Mouse (Mus musculus) neural tube, embryonic 13.5 days (tissue): ENCODE measurements around the gene Neurl1a. TPM values are rescaled to one million over a fixed set of nuclear protein-coding genes. Genes with fewer than 3 reads are reported as not detected.
A peak's percentile ranks its signal among the peaks of the same experiment; 100 is the strongest.
"Not testable (repeated sequence)": the region's sequence is repeated elsewhere in the genome, so short reads cannot be mapped to it uniquely, and the experiment has no call there.

Experiments
- ATAC-seq: fragments of 200-750 bp; cut with Nextera tagmentation; 2 replicates; pipeline ENCODE4 v1.8.0; 2017; ENCODE audit warnings: low read depth, mild to moderate bottlenecking, moderate TSS enrichment, moderate library complexity
- H3K27ac ChIP-seq: fragments of 300-500 bp; sonication (generic); replicated peaks from 2 replicates; pipeline ENCODE4 v1.5.1; 2015; ENCODE audit warnings: moderate library complexity, mild to moderate bottlenecking, inconsistent platforms
- H3K27me3 ChIP-seq: fragments of 300-500 bp; sonication (generic); 2 replicates; pipeline ENCODE4 v1.6.1; 2015; ENCODE audit warnings: mild to moderate bottlenecking, inconsistent platforms
- H3K36me3 ChIP-seq: fragments of 300-500 bp; sonication (generic); 2 replicates; pipeline ENCODE4 v1.6.1; 2015; ENCODE audit warnings: mild to moderate bottlenecking, inconsistent platforms
- H3K4me1 ChIP-seq: fragments of 300-500 bp; sonication (generic); replicated peaks from 2 replicates; pipeline ENCODE4 v1.6.1; 2015; ENCODE audit warnings: inconsistent platforms
- H3K4me2 ChIP-seq: fragments of 300-500 bp; sonication (generic); 2 replicates; pipeline ENCODE4 v1.6.1; 2015; ENCODE audit warnings: inconsistent platforms, mild to moderate bottlenecking, moderate library complexity
- H3K4me3 ChIP-seq: fragments of 300-500 bp; sonication (generic); 2 replicates; pipeline ENCODE4 v1.5.1; 2015; ENCODE audit warnings: mild to moderate bottlenecking, inconsistent platforms
- H3K9ac ChIP-seq: fragments of 300-500 bp; sonication (generic); 2 replicates; pipeline ENCODE4 v1.6.1; 2015; ENCODE audit warnings: moderate library complexity, mild to moderate bottlenecking, inconsistent platforms
- H3K9me3 ChIP-seq: fragments of 300-500 bp; sonication (generic); 2 replicates; pipeline ENCODE4 v1.6.1; 2016; ENCODE audit warnings: inconsistent platforms
- WGBS: fragments of 180-500 bp; shearing (Covaris S2); methylation state at CpG from one replicate; pipeline ENCODE4 v1.1.7; 2015; 5-methylcytosine and 5-hydroxymethylcytosine counted together
- polyA plus RNA-seq: library from polyadenylated mRNA; unstranded; fragments of >200 nt; fragmentation: Nextera tagmentation; extraction: Ambion mirVana; gene quantifications from 2 replicates; pipeline ENCODE4 v1.2.1, GENCODE M21; 2015

Gene Neurl1a
- polyA plus RNA-seq = 6.1 and 7.6 TPM in 2 replicates

GRCm38 (mm10) chr19:47178431-47179271 lies at the start of gene Neurl1a:
TSS of gene Neurl1a (plus strand) at chr19:47178820.
- Histone ChIP-seq H3K36me3 (no peaks in the 10 kb centered on the region), H3K27me3 (peaks cover 43% of the 10 kb centered on the region), H3K27ac (peak within 1 kb of the TSS; percentile 52), H3K9ac (peak within 1 kb of the TSS; percentile 79), H3K4me1 (peaks cover 21% of the 10 kb centered on the region), H3K4me3 (peak within 1 kb of the TSS; percentile 73), H3K9me3 (peaks cover 6% of the 10 kb centered on the region), H3K4me2 (peak within 1 kb of the TSS; percentile 97)
- peak; percentile 66 for ATAC-seq
- WGBS = under 1% methylated on average over 67 of the region's 98 CpGs

GRCm38 (mm10) chr19:47128835-47129234 lies 49.8 kb upstream of the Neurl1a start:
- peaks cover 96% of the 10 kb centered on the region for H3K36me3 ChIP-seq
- H3K9me3 ChIP-seq = no peaks in the 10 kb centered on the region

GRCm38 (mm10) chr19:47130551-47131125 lies 48.0 kb upstream of the Neurl1a start:
- WGBS = 95% methylated on average over 15 of the region's 15 CpGs
- no peaks in the 10 kb centered on the region for H3K9me3 ChIP-seq
- peaks cover 78% of the 10 kb centered on the region for H3K36me3 ChIP-seq
- no peaks in the 10 kb centered on the region for H3K4me1 ChIP-seq
- H3K4me3 ChIP-seq = no peak overlapping the region
- no peak overlapping the region for H3K4me2 ChIP-seq
- H3K27me3 ChIP-seq = no peaks in the 10 kb centered on the region
- no peak overlapping the region for H3K9ac ChIP-seq
- no peak overlapping the region for H3K27ac ChIP-seq
- no peak for ATAC-seq

More at GRCm38 (mm10) chr19:47128835-47129234, 49.8 kb upstream of the Neurl1a start:
- Histone ChIP-seq H3K4me3 (no peak overlapping the region), H3K4me1 (no peaks in the 10 kb centered on the region), H3K4me2 (no peak overlapping the region), H3K27ac (no peak overlapping the region), H3K9ac (no peak overlapping the region), H3K27me3 (no peaks in the 10 kb centered on the region)
- WGBS = 91% methylated on average over 11 of the region's 11 CpGs
- ATAC-seq = no peak

GRCm38 (mm10) chr19:47133161-47133560 lies 45.5 kb upstream of the Neurl1a start:
- 94% methylated on average over 7 of the region's 7 CpGs for WGBS
- Histone ChIP-seq H3K27ac (no peak overlapping the region), H3K4me1 (peaks cover 16% of the 10 kb centered on the region), H3K36me3 (peaks cover 53% of the 10 kb centered on the region), H3K27me3 (no peaks in the 10 kb centered on the region), H3K9me3 (no peaks in the 10 kb centered on the region), H3K4me3 (no peak overlapping the region), H3K4me2 (no peak overlapping the region), H3K9ac (no peak overlapping the region)
- no peak for ATAC-seq

GRCm38 (mm10) chr19:47135568-47135967 lies 43.1 kb upstream of the Neurl1a start:
- 90% methylated on average over 17 of the region's 17 CpGs for WGBS
- Histone ChIP-seq H3K4me1 (peaks cover 21% of the 10 kb centered on the region), H3K36me3 (peaks cover 29% of the 10 kb centered on the region), H3K9me3 (no peaks in the 10 kb centered on the region), H3K9ac (no peak overlapping the region), H3K4me2 (no peak overlapping the region), H3K4me3 (no peak overlapping the region), H3K27ac (no peak overlapping the region), H3K27me3 (peaks cover 11% of the 10 kb centered on the region)
- ATAC-seq = no peak

- 82% methylated on average over 5 of the region's 5 CpGs for WGBS
Measured at GRCm38 (mm10) chr19:47136170-47136569, 42.5 kb upstream of the Neurl1a start.

GRCm38 (mm10) chr19:47137051-47137581 lies 41.5 kb upstream of the Neurl1a start:
- peak overlapping the region; percentile 49 for H3K4me2 ChIP-seq
- peak overlapping the region; percentile 30 for H3K4me3 ChIP-seq
- H3K27me3 ChIP-seq = peaks cover 11% of the 10 kb centered on the region
- no peaks in the 10 kb centered on the region for H3K9me3 ChIP-seq
- H3K4me1 ChIP-seq = peaks cover 21% of the 10 kb centered on the region
- ATAC-seq = no peak
- H3K9ac ChIP-seq = peak overlapping the region; percentile 62
- WGBS = 52% methylated on average over 6 of the region's 6 CpGs
- H3K27ac ChIP-seq = no peak overlapping the region
- H3K36me3 ChIP-seq = peaks cover 13% of the 10 kb centered on the region; the same call in 1 of the 2 replicates

More at GRCm38 (mm10) chr19:47136170-47136569, 42.5 kb upstream of the Neurl1a start:
- Histone ChIP-seq H3K4me3 (no peak overlapping the region), H3K4me2 (no peak overlapping the region), H3K9ac (no peak overlapping the region), H3K27me3 (peaks cover 11% of the 10 kb centered on the region), H3K36me3 (peaks cover 23% of the 10 kb centered on the region), H3K27ac (no peak overlapping the region), H3K4me1 (peaks cover 21% of the 10 kb centered on the region), H3K9me3 (no peaks in the 10 kb centered on the region)
- ATAC-seq = no peak

- ATAC-seq = peak; percentile 60; the same call in 1 of the 2 replicates
- peaks cover 5% of the 10 kb centered on the region; the same call in 1 of the 2 replicates for H3K36me3 ChIP-seq
- H3K9me3 ChIP-seq = no peaks in the 10 kb centered on the region
- peak within 1 kb of the TSS; percentile 9; the same call in 1 of the 2 replicates for H3K27ac ChIP-seq
- peak within 1 kb of the TSS; percentile 62 for H3K9ac ChIP-seq
- peaks cover 11% of the 10 kb centered on the region for H3K27me3 ChIP-seq
- peak within 1 kb of the TSS; percentile 30 for H3K4me3 ChIP-seq
- peak within 1 kb of the TSS; percentile 49 for H3K4me2 ChIP-seq
- H3K4me1 ChIP-seq = peaks cover 21% of the 10 kb centered on the region
- 7% methylated on average over 28 of the region's 28 CpGs for WGBS
Measured at GRCm38 (mm10) chr19:47137771-47138421, 40.7 kb upstream of the Neurl1a start, which contains the start of gene Calhm2. TSS of gene Calhm2 (minus strand) at chr19:47138294.

GRCm38 (mm10) chr19:47139611-47140010 lies 39.0 kb upstream of the Neurl1a start:
- not testable (repeated sequence) for H3K36me3 ChIP-seq, ATAC-seq, H3K9me3 ChIP-seq, H3K27ac ChIP-seq, H3K9ac ChIP-seq, H3K4me2 ChIP-seq, H3K4me3 ChIP-seq
- Histone ChIP-seq H3K27me3 (peaks cover 11% of the 10 kb centered on the region), H3K4me1 (peaks cover 21% of the 10 kb centered on the region)
- 32% methylated on average over 7 of the region's 7 CpGs for WGBS

GRCm38 (mm10) chr19:47142438-47142837 lies 36.2 kb upstream of the Neurl1a start:
- ATAC-seq = no peak
- H3K9me3 ChIP-seq = no peaks in the 10 kb centered on the region
- H3K27me3 ChIP-seq = peaks cover 11% of the 10 kb centered on the region
- no peak overlapping the region for H3K27ac ChIP-seq
- H3K36me3 ChIP-seq = no peaks in the 10 kb centered on the region
- WGBS = 78% methylated on average over 6 of the region's 6 CpGs
- no peak overlapping the region for H3K4me3 ChIP-seq
- H3K9ac ChIP-seq = no peak overlapping the region
- H3K4me1 ChIP-seq = peaks cover 12% of the 10 kb centered on the region
- H3K4me2 ChIP-seq = no peak overlapping the region

GRCm38 (mm10) chr19:47144154-47144553 lies 34.5 kb upstream of the Neurl1a start, which contains the start of gene Calhm1:
TSS of gene Calhm1 (minus strand) at chr19:47144254.
- no peak within 1 kb of the TSS for H3K27ac ChIP-seq
- ATAC-seq = no peak
- no peaks in the 10 kb centered on the region for H3K4me1 ChIP-seq
- H3K4me3 ChIP-seq = no peak within 1 kb of the TSS
- H3K9ac ChIP-seq = no peak within 1 kb of the TSS
- no peaks in the 10 kb centered on the region for H3K9me3 ChIP-seq
- 0 out of 2 replicates have a peak, but pooled peaks cover 2% of the 10 kb centered on the region for H3K27me3 ChIP-seq
- WGBS = 95% methylated on average over 6 of the region's 6 CpGs
- H3K36me3 ChIP-seq = no peaks in the 10 kb centered on the region
- H3K4me2 ChIP-seq = no peak within 1 kb of the TSS
